Mouse (Mus musculus) megakaryocyte-erythroid progenitor cell, adult 5-6 weeks (primary cell): ENCODE results near the gene Clcn3. TPM values are rescaled to one million over a fixed set of nuclear protein-coding genes. Genes with fewer than 3 reads are reported as not detected.

Experiments
- ATAC-seq: replicated peaks from 2 replicates; pipeline ENCODE4 v1.8.0; 2016; ENCODE audit warnings: mild to moderate bottlenecking, inconsistent platforms; ENCODE audit not compliant: severe bottlenecking, poor library complexity, low FRiP score, low TSS enrichment
- total RNA-seq, 2 experiments: library from RNA; stranded (forward) in 1 of 2; stranded (reverse) in 1 of 2; fragments of 200-1000, 215-1000 nt in 1 of 2; fragments of >200 nt in 1 of 2; fragmentation: Nextera tagmentation in 1 of 2; gene quantifications; 2 replicates each; pipeline ENCODE4 v1.2.3; 2014 to 2017

Clcn3 gene
- total RNA-seq, 2 experiments from 2014 or later = 47.2 to 66.9 TPM

DNA sequence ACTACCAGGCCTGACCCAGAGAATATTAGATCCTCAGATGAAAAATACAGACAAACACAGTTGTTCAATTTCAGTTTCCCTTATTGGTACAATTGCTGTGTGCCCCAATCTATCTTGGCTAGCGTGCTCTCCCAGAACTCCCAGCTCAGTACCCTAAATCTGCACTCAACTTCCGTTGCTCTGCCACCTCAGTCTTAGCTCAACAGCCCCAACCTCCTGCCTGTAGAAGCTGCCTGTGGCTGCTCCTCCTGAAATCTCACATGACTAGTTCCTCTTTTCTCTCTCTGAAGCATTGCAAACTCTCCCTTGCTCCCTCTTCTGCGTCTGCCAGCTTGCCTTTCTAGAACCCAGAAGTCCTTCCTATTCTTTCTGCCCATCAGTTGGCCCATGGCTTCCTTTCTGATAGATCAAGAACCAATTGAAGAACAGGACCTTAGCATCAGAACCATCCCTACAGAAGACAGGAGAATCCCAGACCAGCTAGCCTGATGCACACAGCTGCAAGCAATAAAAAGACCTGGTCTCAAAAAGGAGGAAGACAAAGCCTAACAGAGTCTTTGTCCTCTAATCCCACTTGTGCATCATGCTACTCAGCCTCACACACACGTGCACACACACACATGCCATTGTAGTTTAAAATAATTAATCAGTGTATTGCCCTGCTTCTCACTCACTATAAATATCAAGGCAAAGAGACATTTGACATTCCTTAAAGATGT is 99.5 kb downstream of the Clcn3 start:
- ATAC-seq = peak; percentile 32

- no peak for ATAC-seq
Observed at GRCm38 (mm10) chr8:60878617-60879016, 104.5 kb downstream of the Clcn3 start.

GRCm38 (mm10) chr8:60870231-60871193 is 112.6 kb downstream of the Clcn3 start:
- ATAC-seq = no peak

DNA sequence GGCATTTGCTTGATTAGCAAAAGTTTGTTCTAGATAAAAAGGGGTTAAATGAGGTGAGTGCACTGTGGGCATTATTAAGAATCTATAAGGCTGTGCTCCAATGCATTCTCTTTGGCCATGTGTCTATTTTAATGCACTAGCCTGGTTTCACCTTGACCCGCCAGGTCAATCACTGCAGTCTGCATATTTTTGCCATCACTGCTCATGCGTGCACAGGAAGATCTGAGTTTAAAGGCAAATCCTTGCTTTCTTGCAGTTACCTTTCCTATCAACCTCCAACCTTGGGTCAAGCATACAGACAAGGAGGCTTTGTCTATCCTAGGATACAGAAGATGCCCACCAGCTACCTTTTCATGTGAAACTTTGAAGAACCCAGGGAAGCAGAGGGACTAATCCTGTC is 113.3 kb downstream of the Clcn3 start:
- no peak for ATAC-seq

- no peak for ATAC-seq
Observed at GRCm38 (mm10) chr8:60868236-60868965, 114.7 kb downstream of the Clcn3 start.

GRCm38 (mm10) chr8:60867468-60868115 is 115.5 kb downstream of the Clcn3 start:
- no peak for ATAC-seq

DNA sequence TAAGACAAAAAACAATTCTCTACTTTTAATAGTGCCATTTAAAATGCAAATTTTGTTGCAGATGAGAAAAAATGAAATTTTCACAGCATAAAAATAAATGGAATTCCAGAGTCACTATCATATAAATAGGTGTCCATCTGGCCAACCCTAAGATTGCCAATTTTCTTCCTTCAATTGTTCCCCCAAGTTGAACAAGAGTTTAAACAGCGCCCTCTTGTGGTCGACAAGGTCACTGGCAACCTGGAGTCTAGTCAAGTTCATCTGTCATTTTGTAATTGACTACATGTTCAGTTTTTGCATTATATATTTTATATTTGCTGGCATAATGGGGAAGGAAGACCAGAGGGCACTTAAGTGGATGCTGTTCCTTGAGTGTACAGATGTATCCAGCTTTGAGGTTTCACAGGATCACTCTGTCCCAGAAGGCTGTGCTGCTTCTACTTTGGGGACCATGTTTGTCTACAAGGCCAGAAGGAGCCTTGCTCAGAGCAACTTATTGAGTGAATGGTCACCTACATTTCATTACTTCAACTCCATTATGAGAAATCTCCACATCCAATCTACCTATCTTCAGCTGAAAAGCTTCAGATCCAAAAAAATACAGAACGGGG is 117.5 kb downstream of the Clcn3 start:
- peak; percentile 77 for ATAC-seq

- ATAC-seq = no peak
Observed at GRCm38 (mm10) chr8:60864875-60865274, 118.2 kb downstream of the Clcn3 start.

DNA sequence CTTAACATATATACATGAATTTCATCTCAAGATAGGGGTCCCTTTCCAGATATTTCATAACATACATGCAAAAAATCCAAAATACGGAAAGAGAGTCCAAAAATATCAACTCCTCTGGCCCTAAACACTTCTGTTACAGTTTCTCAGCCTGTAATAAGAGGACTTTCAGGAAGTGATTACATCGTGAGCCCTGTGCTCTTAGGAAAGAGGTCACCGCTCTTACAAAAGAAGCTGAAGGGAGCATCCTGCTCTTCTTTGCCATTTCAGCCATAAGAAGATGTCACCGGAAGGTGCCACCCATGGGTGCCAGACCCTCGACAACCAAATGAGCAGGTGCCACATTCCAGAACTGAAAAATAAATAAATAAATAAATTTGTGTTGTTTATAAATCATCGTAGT is 121.3 kb downstream of the Clcn3 start:
- ATAC-seq = no peak

GRCm38 (mm10) chr8:60860749-60861148 is 122.4 kb downstream of the Clcn3 start:
- no peak for ATAC-seq

Other genes with a start within 250 kb of the Clcn3 start
- gene Hpf1, start 92.9 kb downstream of the Clcn3 start, total RNA-seq (2014; fragmentation: Nextera tagmentation) = 110 and 132 TPM in 2 replicates
- gene Hpf1, start 92.9 kb downstream of the Clcn3 start, total RNA-seq (2017) = 136 and 143 TPM in 2 replicates
- 23.0 and 23.9 TPM in 2 replicates for gene Nek1, start 9.9 kb upstream of the Clcn3 start, total RNA-seq (2014; fragmentation: Nextera tagmentation)
- gene Nek1, start 9.9 kb upstream of the Clcn3 start, total RNA-seq (2017) = 23.8 and 29.0 TPM in 2 replicates
- 1.8 and 2.8 TPM in 2 replicates for gene Sh3rf1, start 240.6 kb upstream of the Clcn3 start, total RNA-seq (2014; fragmentation: Nextera tagmentation)
- gene Sh3rf1, start 240.6 kb upstream of the Clcn3 start, total RNA-seq (2017) = 0.14 and 0.91 TPM in 2 replicates